Mouse (Mus musculus) heart, postnatal 0 days (tissue): ENCODE results near the gene Reep6. TPM values are rescaled to one million over a fixed set of nuclear protein-coding genes. Genes with fewer than 3 reads are reported as not detected.
A peak's percentile ranks its signal among the peaks of the same experiment; 100 is the strongest.

ENCODE experiments used
- ATAC-seq: fragments of 200-750 bp; cut with Nextera tagmentation; 2 replicates; pipeline ENCODE4 v1.8.0; 2017; ENCODE audit warnings: low read depth, moderate number of reproducible peaks, moderate library complexity; ENCODE audit not compliant: insufficient read depth
- DNase-seq: peaks from one replicate; pipeline ENCODE4 v3.0.0-alpha.2; 2016; ENCODE audit warnings: low spot score
- H3K27ac ChIP-seq: fragments of 300-500 bp; sonication (generic); 2 replicates; pipeline ENCODE4 v1.5.1; 2014; ENCODE audit warnings: low read depth, mild to moderate bottlenecking
- H3K27me3 ChIP-seq: fragments of 300-500 bp; sonication (generic); 2 replicates; pipeline ENCODE4 v1.6.1; 2014; ENCODE audit warnings: low read length, mixed read lengths; ENCODE audit not compliant: control insufficient read depth, insufficient read depth
- H3K36me3 ChIP-seq: fragments of 300-500 bp; sonication (generic); replicated peaks from 2 replicates; pipeline ENCODE4 v1.6.1; 2014; ENCODE audit warnings: low read length, mixed read lengths; ENCODE audit not compliant: control insufficient read depth, insufficient read depth
- H3K4me1 ChIP-seq: fragments of 300-500 bp; sonication (generic); 2 replicates; pipeline ENCODE4 v1.6.1; 2014; ENCODE audit warnings: antibody characterized with exemption; ENCODE audit not compliant: control insufficient read depth, insufficient read depth
- H3K4me2 ChIP-seq: fragments of 300-500 bp; sonication (generic); 2 replicates; pipeline ENCODE4 v1.6.1; 2014; ENCODE audit warnings: low read depth, mild to moderate bottlenecking, low read length, moderate library complexity
- H3K4me3 ChIP-seq: fragments of 300-500 bp; sonication (generic); 2 replicates; pipeline ENCODE4 v1.5.1; 2014; ENCODE audit warnings: low read depth, low read length
- H3K9ac ChIP-seq: fragments of 300-500 bp; sonication (generic); replicated peaks from 2 replicates; pipeline ENCODE4 v1.6.1; 2014; ENCODE audit warnings: low read depth, low read length, mixed read lengths
- H3K9me3 ChIP-seq: fragments of 300-500 bp; sonication (generic); replicated peaks from 2 replicates; pipeline ENCODE4 v1.6.1; 2016; ENCODE audit warnings: low read length; ENCODE audit not compliant: control insufficient read depth
- CTCF ChIP-seq: IDR thresholded peaks from 2 replicates; pipeline ENCODE4 v1.5.1; 2016; ENCODE audit warnings: antibody characterized with exemption, control low read depth, low read depth
- EP300 ChIP-seq: IDR thresholded peaks from 2 replicates; pipeline ENCODE4 v1.6.1; 2016; ENCODE audit warnings: antibody characterized with exemption, low read depth
- WGBS: fragments of 180-500 bp; shearing (Covaris S2); extraction: QIAGEN DNeasy Blood & Tissue Kit; methylation state at CpG from one replicate; pipeline ENCODE4 v1.1.7; 2014; 5-methylcytosine and 5-hydroxymethylcytosine counted together
- polyA plus RNA-seq: library from polyadenylated mRNA; unstranded; fragments of >200 nt; fragmentation: Nextera tagmentation; extraction: Ambion mirVana; gene quantifications from 2 replicates; pipeline ENCODE4 v1.2.1, GENCODE M21; 2015
- total RNA-seq: library from RNA; depleted of rRNA; stranded (reverse); fragments of >200 nt; gene quantifications from 2 replicates; pipeline ENCODE4 v1.2.3, GENCODE M21; 2014; ENCODE audit warnings: low replicate concordance

The Reep6 gene
- total and polyA plus RNA-seq, 2 experiments from 2014 or later, result 0.85 TPM; not detected in 1

GRCm38 (mm10) chr10:80302082-80302355 is 27.7 kb upstream of the Reep6 start:
- TF ChIP-seq CTCF (no peak), EP300 (no peak)
- H3K36me3 ChIP-seq, result no peaks in the 10 kb centered on the region
- H3K9me3 ChIP-seq, result no peaks in the 10 kb centered on the region
- WGBS, result 51% methylated on average over 5 of the region's 5 CpGs
- ATAC-seq, result no peak
- H3K4me3 ChIP-seq, result no peak overlapping the region
- H3K4me2 ChIP-seq, result peak overlapping the region; percentile 19; the same call in 1 of the 2 replicates
- H3K4me1 ChIP-seq, result peaks cover 9% of the 10 kb centered on the region; the same call in 1 of the 2 replicates
- peaks cover 81% of the 10 kb centered on the region for H3K27me3 ChIP-seq
- DNase-seq, result no peak
- H3K9ac ChIP-seq, result no peak overlapping the region
- peak overlapping the region; percentile 40; the same call in 1 of the 2 replicates for H3K27ac ChIP-seq

GRCm38 (mm10) chr10:80302471-80302881 is 27.3 kb upstream of the Reep6 start:
- H3K9me3 ChIP-seq, result no peaks in the 10 kb centered on the region
- no peaks in the 10 kb centered on the region for H3K36me3 ChIP-seq
- no peak overlapping the region for H3K4me3 ChIP-seq
- WGBS, result 13% methylated on average over 9 of the region's 9 CpGs
- peak; percentile 74 for ATAC-seq
- H3K27me3 ChIP-seq, result peaks cover 84% of the 10 kb centered on the region
- no peak overlapping the region for H3K9ac ChIP-seq
- H3K4me2 ChIP-seq, result peak overlapping the region; percentile 19; the same call in 1 of the 2 replicates
- peaks cover 9% of the 10 kb centered on the region; the same call in 1 of the 2 replicates for H3K4me1 ChIP-seq
- peak overlapping the region; percentile 40; the same call in 1 of the 2 replicates for H3K27ac ChIP-seq
- peak; percentile 51 for DNase-seq
- TF ChIP-seq EP300, result 0 out of 2 replicates have a peak, but pooled peaks have one; percentile 40
- TF ChIP-seq CTCF, result no peak

GRCm38 (mm10) chr10:80304458-80304857 is 25.3 kb upstream of the Reep6 start:
- Histone ChIP-seq H3K4me2 (no peak overlapping the region), H3K27ac (no peak overlapping the region), H3K36me3 (no peaks in the 10 kb centered on the region), H3K27me3 (peaks cover 79% of the 10 kb centered on the region), H3K4me3 (no peak overlapping the region), H3K9ac (no peak overlapping the region), H3K4me1 (peaks cover 9% of the 10 kb centered on the region; the same call in 1 of the 2 replicates), H3K9me3 (no peaks in the 10 kb centered on the region)
- 23% methylated on average over 12 of the region's 12 CpGs for WGBS
- DNase-seq, result no peak
- no peak for ATAC-seq
- no peak for TF ChIP-seq CTCF

GRCm38 (mm10) chr10:80304862-80305261 is 24.9 kb upstream of the Reep6 start:
- Histone ChIP-seq H3K4me2 (no peak overlapping the region), H3K9ac (no peak overlapping the region), H3K9me3 (no peaks in the 10 kb centered on the region), H3K27ac (no peak overlapping the region), H3K36me3 (no peaks in the 10 kb centered on the region), H3K4me1 (peaks cover 9% of the 10 kb centered on the region; the same call in 1 of the 2 replicates), H3K27me3 (peaks cover 75% of the 10 kb centered on the region), H3K4me3 (no peak overlapping the region)
- DNase-seq, result no peak
- ATAC-seq, result no peak
- 17% methylated on average over 25 of the region's 25 CpGs for WGBS
- TF ChIP-seq EP300 (no peak), CTCF (no peak)

GRCm38 (mm10) chr10:80311560-80311959 is 18.2 kb upstream of the Reep6 start:
- Histone ChIP-seq H3K27me3 (peaks cover 82% of the 10 kb centered on the region), H3K4me2 (no peak overlapping the region)

More at GRCm38 (mm10) chr10:80311560-80311959, 18.2 kb upstream of the Reep6 start:
- Histone ChIP-seq H3K4me1 (peaks cover 23% of the 10 kb centered on the region), H3K36me3 (no peaks in the 10 kb centered on the region), H3K27ac (no peak overlapping the region), H3K9me3 (no peaks in the 10 kb centered on the region), H3K4me3 (no peak overlapping the region), H3K9ac (no peak overlapping the region)
- DNase-seq (no peak), ATAC-seq (no peak)
- no peak for TF ChIP-seq EP300
- TF ChIP-seq CTCF, result no peak
- WGBS, result 74% methylated on average over 16 of the region's 16 CpGs
